Mouse (Mus musculus) C2C12 (cell line): ENCODE data around the gene Pdzd2. TPM values are rescaled to one million over a fixed set of nuclear protein-coding genes. Genes with fewer than 3 reads are reported as not detected.

Experiments used
- H3K27me3 ChIP-seq: one replicate; pipeline ENCODE4 v1.6.1; 2011; ENCODE audit not compliant: control insufficient read depth, insufficient read depth, insufficient read length
- H3K36me3 ChIP-seq: one replicate; pipeline ENCODE4 v1.6.1; 2011; ENCODE audit not compliant: control insufficient read depth, insufficient read depth
- H3K4me3 ChIP-seq: one replicate; pipeline ENCODE4 v1.5.1; 2011; ENCODE audit warnings: mild to moderate bottlenecking, control low read depth; ENCODE audit not compliant: poor library complexity, insufficient read depth, severe bottlenecking
- H3K79me2 ChIP-seq: one replicate; pipeline ENCODE4 v1.6.1; 2011; ENCODE audit not compliant: control insufficient read depth, insufficient read depth
- H3K79me3 ChIP-seq: one replicate; pipeline ENCODE4 v1.6.1; 2011; ENCODE audit warnings: low read depth, control low read depth
- H3ac ChIP-seq: one replicate; pipeline ENCODE3; 2011; ENCODE audit warnings: low read depth; ENCODE audit not compliant: control insufficient read depth, insufficient read length
- CEBPB ChIP-seq: IDR thresholded peaks from one replicate; pipeline ENCODE4 v1.6.1; 2011; ENCODE audit warnings: low read depth, mild to moderate bottlenecking, control low read depth, moderate library complexity
- CTCF ChIP-seq: IDR thresholded peaks from one replicate; pipeline ENCODE4 v1.5.1; 2011; ENCODE audit not compliant: control insufficient read depth, insufficient read depth, insufficient read length
- FOSL1 ChIP-seq: IDR thresholded peaks from one replicate; pipeline ENCODE4 v1.8.0; 2011; ENCODE audit warnings: mild to moderate bottlenecking, low read length; ENCODE audit not compliant: poor library complexity, insufficient read depth, severe bottlenecking
- MAX ChIP-seq: IDR thresholded peaks from one replicate; pipeline ENCODE4 v1.6.1; 2011; ENCODE audit warnings: mild to moderate bottlenecking, control low read depth
- MYOD1 ChIP-seq: IDR thresholded peaks from one replicate; pipeline ENCODE4 v1.6.1; 2011; ENCODE audit warnings: low read depth; ENCODE audit not compliant: control insufficient read depth, insufficient read length
- MYOG ChIP-seq: IDR thresholded peaks from one replicate; pipeline ENCODE4 v1.6.1; 2011; ENCODE audit not compliant: control insufficient read depth, insufficient read length; ENCODE audit errors: extremely low read depth
- USF1 ChIP-seq: IDR thresholded peaks from one replicate; pipeline ENCODE4 v1.6.1; 2011; ENCODE audit warnings: low read depth, mild to moderate bottlenecking, control low read depth, moderate library complexity
- polyA plus RNA-seq: library from polyadenylated mRNA; unstranded; fragments of >200 nt; fragmentation: generic; extraction: Trizol; gene quantifications from one replicate; pipeline ENCODE4 v1.2.1, GENCODE M21; 2012; ENCODE audit warnings: missing spikeins

Pdzd2 gene
- polyA plus RNA-seq, 1 experiment: 0.01 TPM

DNA sequence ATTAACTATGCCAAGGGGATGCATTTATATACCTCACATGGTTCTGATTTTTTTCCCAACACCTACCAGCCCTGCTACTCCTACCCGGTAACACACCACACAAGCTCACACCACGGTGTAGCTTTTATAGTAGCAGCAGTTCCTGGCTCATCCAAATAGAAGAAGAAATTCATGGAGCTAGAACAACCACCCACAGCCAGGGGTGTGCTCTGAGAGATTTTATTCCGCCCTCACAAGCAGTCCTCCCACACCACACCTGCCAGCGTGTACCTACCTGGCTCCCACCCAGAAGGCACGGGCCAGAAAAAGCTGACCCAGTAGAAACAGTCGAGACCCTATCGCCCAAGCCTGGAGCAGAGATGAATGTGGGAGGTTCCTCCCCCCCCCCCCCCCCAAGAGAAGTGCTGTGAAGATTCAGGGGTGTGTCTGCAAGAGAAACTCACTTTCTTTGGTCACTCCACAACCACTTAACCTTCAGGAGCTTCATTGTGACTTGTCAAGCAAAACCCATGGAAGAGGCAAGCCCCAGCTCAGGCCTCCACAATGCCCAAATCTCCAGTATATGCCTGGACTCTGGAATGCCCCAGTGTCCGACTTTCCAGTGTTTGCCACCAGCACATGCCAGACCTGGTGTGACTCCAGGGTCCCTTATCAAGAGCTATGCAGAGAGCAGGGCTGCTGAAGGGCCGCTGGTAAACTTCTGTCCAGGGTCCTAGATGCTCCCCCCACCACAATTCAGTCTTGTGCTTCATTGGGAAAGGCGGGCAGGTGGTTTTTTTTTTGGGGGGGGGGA is 1.2 kb downstream of the Pdzd2 start:
- TF ChIP-seq FOSL1: no peak
- TF ChIP-seq USF1: no peak
- no peak for TF ChIP-seq MAX
- TF ChIP-seq MYOG: no peak
- no peak for TF ChIP-seq CTCF
- no peak for TF ChIP-seq CEBPB
- Histone ChIP-seq H3K27me3 (peaks cover 21% of the 10 kb centered on the region), H3ac (no peak overlapping the region), H3K36me3 (no peaks in the 10 kb centered on the region), H3K79me2 (no peaks in the 10 kb centered on the region), H3K79me3 (no peaks in the 10 kb centered on the region), H3K4me3 (no peak overlapping the region)

DNA sequence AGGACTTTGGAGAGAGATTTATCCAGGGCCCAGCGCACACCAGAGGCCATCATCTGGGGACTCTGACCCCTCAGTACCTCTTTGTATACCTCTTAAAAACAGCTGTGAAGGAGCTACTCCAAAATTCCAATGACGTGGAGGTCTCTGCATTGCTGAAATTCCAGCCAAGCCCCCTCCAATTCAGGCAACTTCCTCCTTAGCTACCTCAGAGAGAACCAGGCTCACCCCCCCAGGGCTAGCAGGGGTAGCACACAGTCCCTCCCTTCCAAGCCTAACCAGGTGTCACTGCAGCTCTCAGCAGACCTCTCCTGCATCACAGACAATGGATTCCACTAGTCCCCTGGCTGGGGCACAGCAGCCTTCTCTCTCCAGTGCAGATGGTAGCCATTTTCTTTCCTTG is 4.5 kb downstream of the Pdzd2 start:
- TF ChIP-seq CEBPB: no peak
- TF ChIP-seq FOSL1: no peak
- TF ChIP-seq MYOG: no peak
- no peak for TF ChIP-seq MYOD1
- no peak for TF ChIP-seq MAX
- no peak for TF ChIP-seq CTCF
- TF ChIP-seq USF1: no peak
- Histone ChIP-seq H3K79me2 (no peaks in the 10 kb centered on the region), H3K27me3 (peaks cover 16% of the 10 kb centered on the region), H3K79me3 (no peaks in the 10 kb centered on the region), H3K4me3 (no peak overlapping the region), H3ac (no peak overlapping the region), H3K36me3 (no peaks in the 10 kb centered on the region)

DNA sequence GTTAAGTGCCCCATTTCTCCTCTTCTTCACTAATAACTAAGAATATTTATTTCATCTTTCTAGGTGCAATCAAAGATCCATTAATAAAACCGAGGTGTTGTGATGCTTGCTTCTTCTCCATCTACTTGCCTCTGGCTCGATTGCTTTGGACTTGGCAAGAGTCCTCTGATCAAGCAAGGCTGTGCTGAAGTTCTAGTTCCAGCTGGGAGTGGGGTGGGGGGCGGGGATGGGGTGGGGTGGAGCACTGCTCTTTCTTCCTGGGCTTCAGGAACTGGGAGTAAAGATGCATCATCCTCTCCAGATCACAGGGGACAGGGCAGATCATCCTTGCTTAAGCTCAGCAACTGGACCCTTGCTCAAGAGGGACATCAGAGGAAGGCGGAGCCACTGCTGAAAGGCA is 5.5 kb downstream of the Pdzd2 start:
- Histone ChIP-seq H3ac (no peak overlapping the region), H3K27me3 (peaks cover 12% of the 10 kb centered on the region), H3K4me3 (no peak overlapping the region), H3K79me2 (no peaks in the 10 kb centered on the region), H3K79me3 (no peaks in the 10 kb centered on the region), H3K36me3 (no peaks in the 10 kb centered on the region)
- TF ChIP-seq FOSL1: no peak
- TF ChIP-seq MYOD1: no peak
- TF ChIP-seq CEBPB: no peak
- no peak for TF ChIP-seq CTCF
- TF ChIP-seq USF1: no peak
- TF ChIP-seq MAX: no peak
- TF ChIP-seq MYOG: no peak

DNA sequence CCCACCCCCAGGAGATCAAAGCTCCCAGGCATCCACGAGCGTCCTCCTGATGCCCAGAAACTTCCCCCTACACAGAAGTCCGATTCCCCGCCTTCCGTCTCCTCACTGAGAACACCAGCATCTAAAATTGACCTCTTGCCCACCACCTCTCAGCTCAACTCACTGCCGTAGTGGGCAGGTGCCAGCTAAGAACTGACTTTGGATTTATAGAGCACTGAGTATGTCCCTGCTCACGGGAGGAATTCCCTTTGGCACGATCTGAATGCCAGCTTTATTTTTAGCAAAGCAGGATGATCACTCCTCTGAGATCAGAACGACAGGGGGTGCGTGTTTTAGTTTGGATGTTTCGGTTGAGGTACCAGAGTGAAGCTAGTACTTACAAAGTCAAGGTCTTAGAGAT is 7.1 kb downstream of the Pdzd2 start:
- H3K79me2 ChIP-seq: no peaks in the 10 kb centered on the region
- TF ChIP-seq MAX: no peak
- TF ChIP-seq USF1: no peak
- TF ChIP-seq MYOG: no peak
- TF ChIP-seq CEBPB: no peak
- no peak overlapping the region for H3ac ChIP-seq
- no peak overlapping the region for H3K4me3 ChIP-seq
- no peaks in the 10 kb centered on the region for H3K27me3 ChIP-seq
- no peaks in the 10 kb centered on the region for H3K79me3 ChIP-seq
- H3K36me3 ChIP-seq: no peaks in the 10 kb centered on the region

DNA sequence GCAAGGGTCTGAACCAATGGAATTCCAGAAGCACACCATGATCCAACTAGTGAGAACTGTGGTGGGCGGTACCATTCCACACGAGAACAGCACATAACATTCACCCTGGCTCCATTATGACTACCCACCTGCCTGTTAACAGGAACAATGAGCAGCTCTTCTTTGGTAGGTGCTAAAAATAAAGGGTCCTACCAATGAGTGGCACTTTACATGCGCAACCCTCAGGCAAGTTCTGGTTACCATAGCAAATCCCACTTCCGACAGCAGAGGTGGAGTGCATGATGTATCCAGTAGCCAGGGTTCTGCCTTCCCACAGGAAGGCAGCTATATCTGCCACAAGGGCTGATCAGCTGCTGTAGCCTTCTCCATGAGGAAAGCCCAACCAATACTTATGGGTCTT is 11.3 kb downstream of the Pdzd2 start:
- no peaks in the 10 kb centered on the region for H3K79me2 ChIP-seq

DNA sequence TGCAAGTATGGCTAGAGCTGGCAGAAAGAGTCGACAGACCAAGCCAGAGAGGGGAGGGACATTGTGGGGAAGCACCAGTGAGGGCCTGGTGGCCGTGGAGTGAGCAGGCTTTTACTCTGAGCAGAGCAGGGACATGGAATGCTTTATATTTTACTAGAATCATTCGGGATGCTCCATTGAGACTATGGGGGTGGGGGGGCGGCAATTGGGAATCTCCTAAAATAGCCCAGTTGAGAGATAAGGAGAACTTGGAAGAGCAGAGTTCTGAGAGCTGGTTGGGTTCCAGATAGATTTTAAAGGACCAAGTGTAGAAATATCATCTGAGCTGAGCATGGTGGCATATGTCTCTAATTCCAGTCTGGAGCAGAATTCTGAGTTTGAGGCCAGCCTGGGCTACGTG is 14.5 kb downstream of the Pdzd2 start:
- no peak overlapping the region for H3K4me3 ChIP-seq
- H3K79me3 ChIP-seq: no peaks in the 10 kb centered on the region
- H3K27me3 ChIP-seq: no peaks in the 10 kb centered on the region
- no peaks in the 10 kb centered on the region for H3K79me2 ChIP-seq
- no peak for TF ChIP-seq MAX
- TF ChIP-seq USF1: no peak
- no peak for TF ChIP-seq MYOD1
- TF ChIP-seq CTCF: no peak
- no peak for TF ChIP-seq CEBPB
- TF ChIP-seq MYOG: no peak
- TF ChIP-seq FOSL1: no peak
- H3K36me3 ChIP-seq: no peaks in the 10 kb centered on the region
- no peak overlapping the region for H3ac ChIP-seq

More for the DNA sequence above, 11.3 kb downstream of the Pdzd2 start:
- no peaks in the 10 kb centered on the region for H3K79me3 ChIP-seq
- H3K4me3 ChIP-seq: no peak overlapping the region
- TF ChIP-seq MAX: no peak
- no peak for TF ChIP-seq MYOG
- TF ChIP-seq USF1: no peak
- TF ChIP-seq MYOD1: no peak
- TF ChIP-seq FOSL1: no peak
- no peak for TF ChIP-seq CEBPB
- no peak for TF ChIP-seq CTCF
- no peaks in the 10 kb centered on the region for H3K27me3 ChIP-seq
- H3ac ChIP-seq: no peak overlapping the region
- H3K36me3 ChIP-seq: no peaks in the 10 kb centered on the region
